23 mouse cellular contexts compared by ENCODE assay signal in the genomic region with DNA sequence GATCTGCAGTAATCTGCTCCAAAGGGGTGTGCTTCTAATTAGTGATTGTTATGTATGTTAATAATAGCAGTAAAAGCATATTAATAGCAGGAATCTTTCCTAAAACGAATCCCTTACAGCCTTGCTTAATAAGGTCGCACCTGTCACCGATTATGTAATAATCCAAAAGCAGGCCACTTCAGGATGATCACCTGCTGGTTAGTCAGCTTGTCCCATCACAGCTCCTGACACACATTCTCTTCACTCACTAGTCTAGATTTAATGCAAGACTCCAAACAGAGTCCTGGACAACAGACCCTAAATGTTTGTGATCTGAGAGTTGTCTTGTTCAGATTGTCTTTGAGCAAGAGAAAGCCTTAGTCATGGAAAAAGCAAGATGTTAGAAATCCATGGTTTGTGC.
DNase-seq lines count a peak whose midpoint lies in the region; ATAC-seq lines count a peak whose summit lies in the region.
"Had no signal": no experiment of that assay in that cellular context is flagged by ENCODE, and none has a peak within 500 bp of the region (broad histone marks: within the 10 kb centered on the region; RNA-seq: fewer than 3 reads in every experiment).

No protein-coding gene starts in this region.

- H3K27me3 ChIP-seq in midbrain, embryonic 16.5 days (ENCODE audit: control insufficient read depth, insufficient read depth, low read depth, low read length): no peaks in the 10 kb centered on the region
- H3K27me3 ChIP-seq: embryonic facial prominence, embryonic 12.5 days; embryonic facial prominence, embryonic 15.5 days; forebrain, embryonic 12.5 days; forebrain, embryonic 15.5 days; hindbrain, embryonic 12.5 days; hindbrain, embryonic 15.5 days; intestine, embryonic 15.5 days had no signal

- no peak overlapping the region for H3K4me3 ChIP-seq in midbrain, embryonic 16.5 days (ENCODE audit: low read depth, low read length)
- H3K4me3 ChIP-seq: embryonic facial prominence, embryonic 12.5 days; embryonic facial prominence, embryonic 15.5 days; forebrain, embryonic 12.5 days; forebrain, embryonic 15.5 days; gastrocnemius, adult 2 months; hindbrain, embryonic 12.5 days; hindbrain, embryonic 15.5 days; intestine, embryonic 15.5 days had no signal

- WGBS in midbrain, embryonic 16.5 days: 88% methylated on average over 3 of the region's 3 CpGs

- peak; percentile 54 for DNase-seq in cerebellum, adult 11-12 months
- no peak for DNase-seq in cerebellum, postnatal 4 days (ENCODE audit: low spot score in 2 of 2)
- DNase-seq in brain, adult 2 months (ENCODE audit: low read depth, low spot score): peak; percentile 88
- peak; percentile 34 to 49 for DNase-seq in cerebellum, adult 18-20 months
- peak; percentile 73 for DNase-seq in cerebellum, adult 9-10 months
- no peak for DNase-seq in adrenal gland, adult 18-20 months (ENCODE audit: low spot score in 2 of 2)
- DNase-seq: adrenal gland, postnatal 10 days; adrenal gland, postnatal 36 days; gastrocnemius, adult 2 months; gastrocnemius, postnatal 14 days; kidney, adult 11 months; kidney, adult 8-10 months had no signal

- no peak overlapping the region for H3K27ac ChIP-seq in midbrain, embryonic 16.5 days (ENCODE audit: low read length)
- H3K27ac ChIP-seq: embryonic facial prominence, embryonic 12.5 days; embryonic facial prominence, embryonic 15.5 days; forebrain, embryonic 12.5 days; forebrain, embryonic 15.5 days; gastrocnemius, adult 2 months; hindbrain, embryonic 12.5 days; hindbrain, embryonic 15.5 days; intestine, embryonic 15.5 days had no signal

- no peaks in the 10 kb centered on the region for H3K4me1 ChIP-seq in midbrain, embryonic 16.5 days (ENCODE audit: control insufficient read depth, insufficient read depth, low read length)
- H3K4me1 ChIP-seq: embryonic facial prominence, embryonic 12.5 days; embryonic facial prominence, embryonic 15.5 days; forebrain, embryonic 12.5 days; forebrain, embryonic 15.5 days; hindbrain, embryonic 12.5 days; hindbrain, embryonic 15.5 days; intestine, embryonic 15.5 days had no signal

- no peaks in the 10 kb centered on the region for H3K9me3 ChIP-seq in midbrain, embryonic 16.5 days (replicated peaks; ENCODE audit: control insufficient read depth, low read length, poor library complexity, severe bottlenecking)
- H3K9me3 ChIP-seq: embryonic facial prominence, embryonic 12.5 days; embryonic facial prominence, embryonic 15.5 days; forebrain, embryonic 12.5 days; forebrain, embryonic 15.5 days; hindbrain, embryonic 12.5 days; hindbrain, embryonic 15.5 days; intestine, embryonic 15.5 days had no signal

- H3K36me3 ChIP-seq in midbrain, embryonic 16.5 days (ENCODE audit: control insufficient read depth, insufficient read depth, low read length): no peaks in the 10 kb centered on the region
- H3K36me3 ChIP-seq: embryonic facial prominence, embryonic 12.5 days; embryonic facial prominence, embryonic 15.5 days; forebrain, embryonic 12.5 days; forebrain, embryonic 15.5 days; hindbrain, embryonic 12.5 days; hindbrain, embryonic 15.5 days; intestine, embryonic 15.5 days had no signal

- H3K4me2 ChIP-seq in midbrain, embryonic 16.5 days (ENCODE audit: low read length): no peak overlapping the region
- H3K4me2 ChIP-seq: embryonic facial prominence, embryonic 12.5 days; embryonic facial prominence, embryonic 15.5 days; forebrain, embryonic 12.5 days; forebrain, embryonic 15.5 days; heart, embryonic 11.5 days; hindbrain, embryonic 12.5 days; hindbrain, embryonic 15.5 days; intestine, embryonic 15.5 days had no signal

- ATAC-seq in midbrain, embryonic 16.5 days: no peak
- ATAC-seq in inflammation-experienced regulatory T-cells, adult 6 months: no peak
- ATAC-seq: activated CD4-positive, CD25-positive, alpha-beta regulatory T cell, adult 4 months; forebrain, embryonic 15.5 days; intestine, embryonic 15.5 days had no signal

- H3K9ac ChIP-seq in midbrain, embryonic 16.5 days (ENCODE audit: low read depth, low read length): no peak overlapping the region
- H3K9ac ChIP-seq: embryonic facial prominence, embryonic 12.5 days; embryonic facial prominence, embryonic 15.5 days; forebrain, embryonic 12.5 days; forebrain, embryonic 15.5 days; hindbrain, embryonic 12.5 days; hindbrain, embryonic 15.5 days; intestine, embryonic 15.5 days had no signal

Comparison
In these comparisons a context has a peak if more than half of its experiments do, and no peak if none do; other contexts are left out.
1. DNase-seq: peak in cerebellum, adult 11-12 months (single experiment), brain, adult 2 months (single experiment), cerebellum, adult 18-20 months (2 of 2) and cerebellum, adult 9-10 months (single experiment); none in cerebellum, postnatal 4 days (0 of 2) and adrenal gland, adult 18-20 months (0 of 2).